Mouse (Mus musculus): Measurements from ENCODE around the gene Mfsd4b3. TPM values are rescaled to one million over a fixed set of nuclear protein-coding genes. Genes with fewer than 3 reads are reported as not detected.
"Not testable (repeated sequence)": the region's sequence is repeated elsewhere in the genome, so short reads cannot be mapped to it uniquely, and the experiment has no call there.

Mfsd4b3 gene
- total RNA-seq, 2 experiments from 2014 or later: 5.3 to 6.7 TPM

- intact Hi-C loops (cut with DNase I): no loop called here
Observed at GRCm38 (mm10) chr10:39926616-39927139, 33.3 kb downstream of the Mfsd4b3 start, which contains the start of gene Mfsd4b2. Gene Mfsd4b2 (minus strand): TSS chr10:39926923.

GRCm38 (mm10) chr10:39924556-39924955 lies 35.4 kb downstream of the Mfsd4b3 start:
- intact Hi-C loops (cut with DNase I); DNase-seq: not testable (repeated sequence)

More at GRCm38 (mm10) chr10:39926616-39927139, 33.3 kb downstream of the Mfsd4b3 start, which contains the start of gene Mfsd4b2:
- DNase-seq: no peak

- intact Hi-C loops (cut with DNase I): no loop called here
- no peak for DNase-seq
Observed at GRCm38 (mm10) chr10:39912616-39913015, 47.3 kb downstream of the Mfsd4b3 start.

GRCm38 (mm10) chr10:39908768-39909441 lies 51.0 kb downstream of the Mfsd4b3 start:
- intact Hi-C loops (cut with DNase I): no loop called here
- no peak for DNase-seq

- intact Hi-C loops (cut with DNase I): no loop called here
- DNase-seq: no peak
Observed at GRCm38 (mm10) chr10:39906799-39907658, 52.9 kb downstream of the Mfsd4b3 start.

- no peak for DNase-seq
- intact Hi-C loops (cut with DNase I): no loop called here
Observed at GRCm38 (mm10) chr10:39904191-39904590, 55.8 kb downstream of the Mfsd4b3 start.

- DNase-seq: peak; percentile 80 to 83
- intact Hi-C loops (cut with DNase I): loop anchor here (2.0 to 5.0 kb wide), 2 partner anchors 62 to 167 kb away; partner anchors contain the start of genes Mfsd4b3 and Rev3l
Observed at GRCm38 (mm10) chr10:39898874-39899371, 61.0 kb downstream of the Mfsd4b3 start, which contains the start of gene Mfsd4b4. Gene Mfsd4b4 (minus strand): TSS chr10:39899238.

Other genes with a start within 250 kb of the Mfsd4b3 start
- 10 to 100 TPM; 14.3 to 17.9 TPM for gene Rev3l, start 228.0 kb downstream of the Mfsd4b3 start, total RNA-seq (2021)
- 1 to 10 TPM; 3.4 to 3.5 TPM for gene Mfsd4b4, start 60.9 kb downstream of the Mfsd4b3 start, total RNA-seq (2021)
- under 1 TPM in 1 of 2 experiments, not detected in 1; 0.11 TPM for gene Mfsd4b2, start 33.2 kb downstream of the Mfsd4b3 start, total RNA-seq (2021)
- gene Mfsd4b5, start 26.5 kb upstream of the Mfsd4b3 start, total RNA-seq (2021): under 1 TPM; 0.42 to 0.49 TPM
- 1 to 10 TPM; 2.2 to 2.4 TPM for gene Mfsd4b1, start 65.1 kb upstream of the Mfsd4b3 start, total RNA-seq (2021)
- gene Slc16a10, start 182.1 kb upstream of the Mfsd4b3 start, total RNA-seq (2021): 10 to 100 TPM; 17.8 to 23.8 TPM